Mouse (Mus musculus): ENCODE results near the gene Agpat3.
A peak's percentile ranks its signal among the peaks of the same experiment; 100 is the strongest.

Agpat3 gene

GRCm38 (mm10) chr10:78351887-78352665 lies at the start of gene Agpat3:
TSS of gene Agpat3 (minus strand) at chr10:78352489.
- peak; percentile 31 to 32 for DNase-seq (ENCODE audit: low read depth in 2 of 2, low spot score in 2 of 2)

- no peak for DNase-seq (ENCODE audit: low read depth in 2 of 2, low spot score in 2 of 2)
Observed at GRCm38 (mm10) chr10:78401127-78401526, 48.8 kb upstream of the Agpat3 start.

DNA sequence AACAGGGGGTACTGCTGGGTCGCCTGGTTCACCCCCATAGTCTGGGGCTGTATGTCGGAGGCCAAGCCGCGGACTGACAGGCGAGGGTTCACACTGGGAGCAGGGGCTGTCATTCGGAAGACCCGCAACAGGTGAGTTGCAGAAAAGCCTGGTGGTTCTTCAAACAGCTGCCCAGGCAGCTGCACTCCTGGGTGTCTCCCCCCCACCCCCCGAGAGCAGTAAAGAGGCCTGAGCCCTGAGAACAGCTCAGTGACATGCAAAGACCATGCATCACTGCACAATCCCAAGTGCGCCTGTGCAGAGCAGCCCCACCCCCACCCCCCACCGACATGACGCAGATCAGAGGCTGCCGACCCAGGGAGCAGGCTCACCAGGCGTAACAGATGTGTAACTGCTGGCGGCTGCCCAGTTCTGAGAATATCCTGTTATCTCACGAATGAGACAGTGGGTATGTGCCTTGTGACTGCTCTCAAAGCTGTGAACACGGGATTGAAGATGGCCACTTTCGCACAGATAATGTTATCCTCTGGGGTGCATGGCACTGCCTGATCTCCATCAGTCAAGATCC lies 46.9 kb upstream of the Agpat3 start:
- peak in 1 of 2 experiments; percentile 15 for DNase-seq (ENCODE audit: low read depth in 2 of 2, low spot score in 2 of 2)

DNA sequence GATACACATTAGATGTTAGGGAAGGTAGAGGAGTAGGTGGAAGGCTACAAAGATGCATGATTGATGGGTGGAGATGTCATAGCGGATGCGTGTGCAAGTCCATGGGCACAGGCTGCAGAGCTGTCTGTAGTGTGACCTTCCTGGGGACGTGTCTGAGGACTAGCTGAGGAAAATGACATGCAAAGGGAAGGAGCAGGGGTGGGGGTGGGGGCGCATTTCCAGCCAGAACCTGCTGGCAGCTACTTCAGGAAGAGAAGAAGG lies 44.3 kb upstream of the Agpat3 start:
- DNase-seq (ENCODE audit: low read depth in 2 of 2, low spot score in 2 of 2), result no peak

DNA sequence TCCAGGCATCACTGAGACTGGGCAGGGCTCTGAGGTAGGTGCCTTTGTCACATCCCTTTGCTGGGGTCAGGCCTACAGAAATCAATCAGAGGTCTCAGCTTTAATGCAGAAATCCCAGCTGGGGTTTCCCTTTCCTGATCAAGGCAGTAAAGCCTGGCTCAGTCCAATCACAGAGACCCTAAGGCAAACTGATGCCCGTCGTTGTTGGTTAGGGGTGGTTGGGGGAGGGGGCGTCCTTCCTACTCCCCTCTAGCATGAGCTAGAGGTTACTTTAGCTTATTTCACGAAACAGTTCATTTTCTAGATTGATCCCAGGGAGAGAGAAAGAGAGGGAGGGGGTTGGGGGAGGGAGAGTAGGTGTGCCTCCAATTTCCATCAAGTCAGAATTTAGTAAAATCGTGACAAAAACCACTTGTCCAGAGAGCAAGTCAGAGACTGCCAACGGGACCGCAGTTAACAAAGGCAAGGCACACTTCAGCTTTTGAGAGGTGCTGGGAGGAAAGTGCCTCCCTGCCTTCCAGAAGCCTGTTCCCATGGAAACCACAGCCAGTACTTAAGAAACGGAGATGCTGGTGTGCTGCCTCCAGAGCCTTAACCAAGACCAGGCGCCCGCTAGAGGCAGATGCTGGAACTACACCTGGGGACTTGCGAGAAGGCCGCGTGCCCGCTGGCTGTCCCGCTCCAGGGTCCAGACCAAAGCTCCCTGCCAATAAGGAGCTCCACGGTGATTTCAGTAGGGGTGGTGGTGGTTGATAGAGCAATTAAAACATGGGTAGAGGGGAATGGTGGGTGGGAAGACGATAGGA lies 43.7 kb upstream of the Agpat3 start:
- DNase-seq (ENCODE audit: low read depth in 2 of 2, low spot score in 2 of 2), result peak; percentile 88 to 92

GRCm38 (mm10) chr10:78395377-78395776 lies 43.1 kb upstream of the Agpat3 start:
- DNase-seq (ENCODE audit: low read depth in 2 of 2, low spot score in 2 of 2), result no peak

GRCm38 (mm10) chr10:78392072-78392471 lies 39.8 kb upstream of the Agpat3 start:
- DNase-seq (ENCODE audit: low read depth in 2 of 2, low spot score in 2 of 2), result peak; percentile 77 to 80

DNA sequence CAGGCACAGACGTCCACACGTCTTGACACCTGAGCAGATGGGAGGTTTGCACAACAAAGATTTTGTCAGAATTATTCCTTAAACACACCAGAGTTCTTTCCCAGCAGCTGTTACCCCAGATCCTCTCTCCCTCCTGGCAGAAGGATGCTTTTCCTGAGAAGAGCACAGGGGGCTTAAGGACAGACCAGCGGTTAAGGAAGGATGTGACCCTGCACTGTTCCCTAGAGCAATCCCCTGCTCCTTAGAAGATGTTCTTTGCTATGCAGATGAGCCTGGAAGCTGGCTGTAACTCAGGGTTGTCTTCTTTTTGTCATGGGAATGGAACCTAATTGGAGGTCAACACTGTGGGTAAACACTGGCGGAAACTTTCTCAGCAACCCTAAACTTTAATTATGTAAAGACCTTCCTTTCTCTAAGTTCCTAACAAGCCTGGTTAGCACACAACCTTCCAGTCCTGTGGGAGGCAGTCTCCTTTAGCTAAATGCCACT lies 38.7 kb upstream of the Agpat3 start:
- no peak for DNase-seq (ENCODE audit: low read depth in 2 of 2, low spot score in 2 of 2)

GRCm38 (mm10) chr10:78388216-78388980 lies 36.1 kb upstream of the Agpat3 start:
- no peak for DNase-seq (ENCODE audit: low read depth in 2 of 2, low spot score in 2 of 2)

DNA sequence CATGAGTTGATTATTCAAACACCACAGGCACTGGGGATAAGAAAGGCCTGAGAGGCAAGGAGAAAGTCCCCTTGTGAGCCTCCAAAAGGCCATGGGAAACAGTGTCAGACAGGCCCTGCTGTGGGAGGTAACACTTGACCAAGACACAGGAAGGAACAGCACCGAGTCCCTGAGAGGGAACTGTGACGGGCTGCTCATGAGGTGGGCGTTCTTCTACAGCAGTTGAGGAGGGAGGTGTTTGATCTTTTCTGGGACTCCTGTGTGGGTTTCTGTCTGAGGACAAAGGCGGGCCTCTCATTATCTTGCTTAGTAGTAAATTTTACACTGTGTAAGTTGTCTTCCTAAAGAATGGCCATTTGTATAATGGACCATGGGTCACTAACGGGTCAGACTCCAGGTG lies 33.2 kb upstream of the Agpat3 start:
- DNase-seq (ENCODE audit: low read depth in 2 of 2, low spot score in 2 of 2), result no peak

DNA sequence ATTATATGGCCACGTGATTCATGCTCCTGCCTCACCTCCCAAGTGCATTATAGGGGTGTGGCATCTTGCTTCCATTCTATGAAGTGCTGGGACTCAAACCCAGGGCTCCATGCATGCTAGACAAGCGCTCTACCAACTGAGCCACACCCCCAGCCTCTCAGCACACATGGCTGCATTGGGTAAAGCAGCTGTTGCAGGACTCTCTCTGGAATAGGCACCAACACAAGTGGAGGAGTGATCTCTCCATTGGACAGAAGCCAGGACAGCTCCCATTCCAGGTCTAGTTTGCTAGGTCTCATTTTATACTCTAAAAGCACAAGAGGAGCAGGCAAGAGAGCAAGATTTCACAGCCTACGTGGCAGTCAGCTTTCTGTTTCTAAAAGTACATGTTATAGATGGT lies 31.3 kb upstream of the Agpat3 start:
- no peak for DNase-seq (ENCODE audit: low read depth in 2 of 2, low spot score in 2 of 2)

GRCm38 (mm10) chr10:78378516-78378915 lies 26.2 kb upstream of the Agpat3 start:
- no peak for DNase-seq (ENCODE audit: low read depth in 2 of 2, low spot score in 2 of 2)

DNA sequence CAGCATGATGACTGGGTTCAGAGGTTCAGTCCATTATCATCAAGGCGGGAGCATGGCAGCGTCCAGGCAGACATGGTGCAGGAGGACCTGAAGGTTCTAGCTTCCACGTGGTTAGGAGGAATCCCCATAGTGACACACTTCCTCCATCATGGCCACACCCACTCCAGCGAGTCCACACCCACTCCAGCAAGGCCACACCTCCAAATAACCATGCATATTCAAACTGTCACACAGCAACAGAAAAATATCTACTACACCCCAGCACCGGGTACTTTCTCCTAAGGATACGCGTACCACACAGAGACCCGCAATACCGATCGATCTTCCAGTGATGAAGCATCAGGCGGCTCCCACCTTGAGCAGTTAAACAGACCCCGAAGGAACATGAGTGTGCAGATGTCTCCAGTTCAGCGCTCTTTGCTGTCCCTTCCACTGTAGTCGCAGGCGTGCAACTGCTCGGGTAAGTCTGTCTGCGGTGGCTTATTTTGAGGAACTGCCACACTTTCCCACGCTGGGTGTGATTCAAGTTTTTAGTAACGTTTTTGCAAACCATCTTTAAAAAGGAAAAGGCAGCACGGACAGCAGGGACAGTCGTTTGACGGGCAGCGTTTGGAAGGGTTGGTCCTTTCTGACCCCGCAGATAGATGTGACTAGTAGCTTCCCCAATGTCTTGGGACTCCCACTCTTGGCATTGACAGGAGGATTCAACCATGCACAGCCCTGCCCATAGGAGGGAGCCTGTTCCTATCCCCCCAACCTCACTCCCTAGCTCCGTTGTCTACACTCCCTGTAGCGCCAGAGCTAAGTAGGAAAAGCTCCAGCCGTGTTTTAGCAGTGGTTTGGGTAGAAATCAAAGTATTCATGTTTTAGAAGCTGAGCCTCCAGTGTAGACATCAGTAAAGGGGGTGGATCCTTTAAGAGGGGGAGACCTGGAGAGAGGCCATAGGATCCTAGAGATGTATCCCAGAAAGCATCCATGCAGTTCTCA lies 20.7 kb upstream of the Agpat3 start:
- peak; percentile 27 to 61 for DNase-seq (ENCODE audit: low read depth in 2 of 2, low spot score in 2 of 2)

- no peak for DNase-seq (ENCODE audit: low read depth in 2 of 2, low spot score in 2 of 2)
Observed at GRCm38 (mm10) chr10:78371746-78372145, 19.5 kb upstream of the Agpat3 start.

DNA sequence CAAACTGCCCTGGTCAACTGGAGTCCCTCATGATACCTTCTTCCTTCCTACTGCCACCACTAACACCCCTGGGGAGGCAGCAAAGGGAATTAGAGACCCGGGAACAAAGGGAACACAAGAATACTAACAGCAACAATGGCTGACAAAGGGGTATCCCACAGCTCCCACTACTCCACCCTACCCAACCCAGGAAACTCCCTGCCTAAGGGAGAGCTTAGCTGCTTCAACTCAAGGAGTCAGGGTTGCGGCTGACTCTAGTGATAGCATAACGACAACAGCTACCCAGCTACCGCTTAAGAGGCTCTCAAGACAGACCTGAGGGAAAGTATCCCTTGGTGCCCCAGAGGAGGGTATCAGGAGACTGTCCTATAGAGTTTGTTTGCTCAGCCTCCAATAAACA lies 15.3 kb upstream of the Agpat3 start:
- DNase-seq (ENCODE audit: low read depth in 2 of 2, low spot score in 2 of 2), result no peak

GRCm38 (mm10) chr10:78366851-78367312 lies 14.6 kb upstream of the Agpat3 start:
- DNase-seq (ENCODE audit: low read depth in 2 of 2, low spot score in 2 of 2), result no peak

GRCm38 (mm10) chr10:78366195-78366834 lies 14.0 kb upstream of the Agpat3 start:
- no peak for DNase-seq (ENCODE audit: low read depth in 2 of 2, low spot score in 2 of 2)

- no peak for DNase-seq (ENCODE audit: low read depth in 2 of 2, low spot score in 2 of 2)
Observed at GRCm38 (mm10) chr10:78365555-78365954, 13.3 kb upstream of the Agpat3 start.

GRCm38 (mm10) chr10:78364106-78364505 lies 11.8 kb upstream of the Agpat3 start:
- no peak for DNase-seq (ENCODE audit: low read depth in 2 of 2, low spot score in 2 of 2)

DNA sequence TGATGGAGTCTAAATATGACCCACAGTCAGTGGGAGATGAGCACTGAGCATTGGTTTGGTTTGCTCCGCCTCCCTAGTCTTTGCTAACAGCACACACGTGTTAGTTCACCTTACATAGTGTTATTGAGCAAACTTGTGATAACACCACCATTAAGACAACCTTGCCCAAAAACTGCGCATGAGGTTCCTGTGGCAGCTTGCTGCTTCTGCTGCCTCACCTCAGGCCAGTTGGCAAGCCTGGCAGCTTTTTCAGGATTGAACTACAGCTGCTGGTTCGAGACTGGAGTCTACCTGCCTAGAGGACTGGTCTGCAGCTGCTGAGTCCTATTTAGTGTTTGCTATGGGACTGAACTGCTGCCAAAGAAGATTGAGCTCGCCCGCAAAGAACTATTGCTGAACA lies 11.1 kb upstream of the Agpat3 start:
- DNase-seq (ENCODE audit: low read depth in 2 of 2, low spot score in 2 of 2), result no peak

Data from CD8-positive naive resting alpha-beta T cell, adult 2 months (primary cell).